Mouse (Mus musculus): ENCODE data around the gene Uxs1. TPM values are rescaled to one million over a fixed set of nuclear protein-coding genes. Genes with fewer than 3 reads are reported as not detected.

Gene Uxs1
- polyA plus RNA-seq, 1 experiment from 2014 or later, result 11.1 TPM

GRCm38 (mm10) chr1:43764481-43764880, 63.1 kb downstream of the Uxs1 start:
- no peak overlapping the region for H3K4me2 ChIP-seq
- no peaks in the 10 kb centered on the region for H3K9me3 ChIP-seq (replicated peaks)
- no peaks in the 10 kb centered on the region for H3K27me3 ChIP-seq (replicated peaks)
- no peaks in the 10 kb centered on the region for H3K4me1 ChIP-seq
- H3K9ac ChIP-seq, result no peak overlapping the region
- WGBS (ENCODE audit: insufficient replicate concordance), result 95% methylated on average over 2 of the region's 2 CpGs
- no peak overlapping the region for H3K4me3 ChIP-seq
- peaks cover 70% of the 10 kb centered on the region for H3K36me3 ChIP-seq
- ATAC-seq, result no peak
- no peak overlapping the region for H3K27ac ChIP-seq

- peaks cover 86% of the 10 kb centered on the region for H3K36me3 ChIP-seq
- no peak overlapping the region for H3K9ac ChIP-seq
- no peak overlapping the region for H3K4me3 ChIP-seq
- no peaks in the 10 kb centered on the region for H3K9me3 ChIP-seq (replicated peaks)
- no peak overlapping the region for H3K4me2 ChIP-seq
- no peak overlapping the region for H3K27ac ChIP-seq
- ATAC-seq, result no peak
- H3K4me1 ChIP-seq, result no peaks in the 10 kb centered on the region
- no peaks in the 10 kb centered on the region for H3K27me3 ChIP-seq (replicated peaks)
These were observed 67.5 kb downstream of the Uxs1 start for GRCm38 (mm10) chr1:43760085-43760484.

- H3K4me1 ChIP-seq, result no peaks in the 10 kb centered on the region
- no peaks in the 10 kb centered on the region for H3K9me3 ChIP-seq (replicated peaks)
- no peak for ATAC-seq
- no peak overlapping the region for H3K9ac ChIP-seq
- H3K4me3 ChIP-seq, result no peak overlapping the region
- no peaks in the 10 kb centered on the region for H3K27me3 ChIP-seq (replicated peaks)
- H3K4me2 ChIP-seq, result no peak overlapping the region
- H3K36me3 ChIP-seq, result peaks cover 76% of the 10 kb centered on the region
- H3K27ac ChIP-seq, result no peak overlapping the region
- 86% methylated on average over 8 of the region's 8 CpGs for WGBS (ENCODE audit: insufficient replicate concordance)
These were observed 72.9 kb downstream of the Uxs1 start for GRCm38 (mm10) chr1:43754448-43755312.

GRCm38 (mm10) chr1:43738519-43738894, 89.1 kb downstream of the Uxs1 start:
- no peaks in the 10 kb centered on the region for H3K9me3 ChIP-seq (replicated peaks)
- no peak overlapping the region for H3K4me3 ChIP-seq
- H3K4me1 ChIP-seq, result no peaks in the 10 kb centered on the region
- no peak for ATAC-seq
- H3K36me3 ChIP-seq, result no peaks in the 10 kb centered on the region
- H3K4me2 ChIP-seq, result no peak overlapping the region
- no peak overlapping the region for H3K9ac ChIP-seq
- 80% methylated on average over 10 of the region's 10 CpGs for WGBS (ENCODE audit: insufficient replicate concordance)
- H3K27me3 ChIP-seq (replicated peaks), result no peaks in the 10 kb centered on the region
- no peak overlapping the region for H3K27ac ChIP-seq

GRCm38 (mm10) chr1:43737812-43738518, 89.6 kb downstream of the Uxs1 start:
- no peak for ATAC-seq

GRCm38 (mm10) chr1:43732657-43733056, 94.9 kb downstream of the Uxs1 start:
- no peak for ATAC-seq
- no peaks in the 10 kb centered on the region for H3K27me3 ChIP-seq (replicated peaks)
- H3K9ac ChIP-seq, result no peak overlapping the region
- no peaks in the 10 kb centered on the region for H3K9me3 ChIP-seq (replicated peaks)
- H3K27ac ChIP-seq, result no peak overlapping the region
- WGBS (ENCODE audit: insufficient replicate concordance), result 79% methylated on average over 1 of the region's 1 CpGs
- no peaks in the 10 kb centered on the region for H3K4me1 ChIP-seq
- no peak overlapping the region for H3K4me3 ChIP-seq
- no peaks in the 10 kb centered on the region for H3K36me3 ChIP-seq
- H3K4me2 ChIP-seq, result no peak overlapping the region

More at GRCm38 (mm10) chr1:43737812-43738518, 89.6 kb downstream of the Uxs1 start:
- 64% methylated on average over 7 of the region's 7 CpGs for WGBS (ENCODE audit: insufficient replicate concordance)
- H3K4me1 ChIP-seq, result no peaks in the 10 kb centered on the region
- no peaks in the 10 kb centered on the region for H3K36me3 ChIP-seq
- no peak overlapping the region for H3K27ac ChIP-seq
- H3K9me3 ChIP-seq (replicated peaks), result no peaks in the 10 kb centered on the region
- no peak overlapping the region for H3K9ac ChIP-seq
- H3K27me3 ChIP-seq (replicated peaks), result no peaks in the 10 kb centered on the region
- H3K4me2 ChIP-seq, result no peak overlapping the region
- H3K4me3 ChIP-seq, result no peak overlapping the region

- Histone ChIP-seq H3K4me1 (no peaks in the 10 kb centered on the region), H3K36me3 (no peaks in the 10 kb centered on the region), H3K9ac (no peak overlapping the region), H3K4me2 (no peak overlapping the region), H3K4me3 (no peak overlapping the region), H3K9me3 (replicated peaks) (no peaks in the 10 kb centered on the region), H3K27ac (no peak overlapping the region), H3K27me3 (replicated peaks) (no peaks in the 10 kb centered on the region)
- ATAC-seq, result no peak
- WGBS (ENCODE audit: insufficient replicate concordance), result 66% methylated on average over 4 of the region's 4 CpGs
These were observed 95.5 kb downstream of the Uxs1 start for GRCm38 (mm10) chr1:43732100-43732499.

- H3K27ac ChIP-seq, result no peak within 1 kb of the TSS
- H3K4me3 ChIP-seq, result no peak within 1 kb of the TSS
- no peak for ATAC-seq
- 55% methylated on average over 16 of the region's 16 CpGs for WGBS (ENCODE audit: insufficient replicate concordance)
- no peak within 1 kb of the TSS for H3K4me2 ChIP-seq
- no peak within 1 kb of the TSS for H3K9ac ChIP-seq
- no peaks in the 10 kb centered on the region for H3K4me1 ChIP-seq
- no peaks in the 10 kb centered on the region for H3K27me3 ChIP-seq (replicated peaks)
- H3K9me3 ChIP-seq (replicated peaks), result no peaks in the 10 kb centered on the region
- no peaks in the 10 kb centered on the region for H3K36me3 ChIP-seq
These were observed 97.1 kb downstream of the Uxs1 start, which contains the start of gene 1500015O10Rik for GRCm38 (mm10) chr1:43730491-43730924. Gene 1500015O10Rik, plus strand, starts transcription at chr1:43730602.

GRCm38 (mm10) chr1:43722459-43722858, 105.1 kb downstream of the Uxs1 start:
- no peaks in the 10 kb centered on the region for H3K4me1 ChIP-seq
- no peaks in the 10 kb centered on the region for H3K27me3 ChIP-seq (replicated peaks)
- H3K27ac ChIP-seq, result no peak overlapping the region
- no peaks in the 10 kb centered on the region for H3K9me3 ChIP-seq (replicated peaks)
- ATAC-seq, result no peak
- H3K4me2 ChIP-seq, result no peak overlapping the region
- H3K36me3 ChIP-seq, result no peaks in the 10 kb centered on the region
- H3K9ac ChIP-seq, result no peak overlapping the region
- 42% methylated on average over 1 of the region's 1 CpGs for WGBS (ENCODE audit: insufficient replicate concordance)
- no peak overlapping the region for H3K4me3 ChIP-seq

- Histone ChIP-seq H3K9me3 (replicated peaks) (no peaks in the 10 kb centered on the region), H3K4me3 (no peak overlapping the region), H3K4me1 (no peaks in the 10 kb centered on the region), H3K9ac (no peak overlapping the region), H3K36me3 (no peaks in the 10 kb centered on the region), H3K4me2 (no peak overlapping the region), H3K27ac (no peak overlapping the region), H3K27me3 (replicated peaks) (no peaks in the 10 kb centered on the region)
- WGBS (ENCODE audit: insufficient replicate concordance), result 40% methylated on average over 2 of the region's 2 CpGs
- ATAC-seq, result no peak
These were observed 108.8 kb downstream of the Uxs1 start for GRCm38 (mm10) chr1:43718793-43719192.

- Histone ChIP-seq H3K4me2 (no peak overlapping the region), H3K27me3 (replicated peaks) (no peaks in the 10 kb centered on the region), H3K9me3 (replicated peaks) (no peaks in the 10 kb centered on the region), H3K4me3 (no peak overlapping the region), H3K4me1 (no peaks in the 10 kb centered on the region), H3K27ac (no peak overlapping the region), H3K9ac (no peak overlapping the region), H3K36me3 (no peaks in the 10 kb centered on the region)
- no peak for ATAC-seq
- WGBS (ENCODE audit: insufficient replicate concordance), result 65% methylated on average over 7 of the region's 7 CpGs
These were observed 109.6 kb downstream of the Uxs1 start for GRCm38 (mm10) chr1:43717967-43718366.

GRCm38 (mm10) chr1:43714841-43715240, 112.8 kb downstream of the Uxs1 start:
- Histone ChIP-seq H3K27me3 (replicated peaks) (no peaks in the 10 kb centered on the region), H3K36me3 (no peaks in the 10 kb centered on the region), H3K9me3 (replicated peaks) (no peaks in the 10 kb centered on the region), H3K4me3 (no peak overlapping the region), H3K9ac (no peak overlapping the region), H3K4me1 (no peaks in the 10 kb centered on the region), H3K4me2 (no peak overlapping the region), H3K27ac (no peak overlapping the region)
- no peak for ATAC-seq
- WGBS (ENCODE audit: insufficient replicate concordance), result 64% methylated on average over 2 of the region's 2 CpGs

Measured in liver, embryonic 12.5 days (tissue).